Mouse (Mus musculus) liver, adult (tissue): ENCODE measurements around the gene Ndufa12.

ENCODE experiments used
- GATA4 ChIP-seq: IDR thresholded peaks from 2 replicates; pipeline ENCODE4 v1.6.1; 2014; ENCODE audit warnings: mild to moderate bottlenecking, low read length; ENCODE audit not compliant: insufficient replicate concordance

Ndufa12 gene

GRCm38 (mm10) chr10:94183199-94183598, 15.3 kb upstream of the Ndufa12 start:
- no peak for TF ChIP-seq GATA4

- TF ChIP-seq GATA4, result no peak
Measured at GRCm38 (mm10) chr10:94204973-94205372, 6.5 kb downstream of the Ndufa12 start.

DNA sequence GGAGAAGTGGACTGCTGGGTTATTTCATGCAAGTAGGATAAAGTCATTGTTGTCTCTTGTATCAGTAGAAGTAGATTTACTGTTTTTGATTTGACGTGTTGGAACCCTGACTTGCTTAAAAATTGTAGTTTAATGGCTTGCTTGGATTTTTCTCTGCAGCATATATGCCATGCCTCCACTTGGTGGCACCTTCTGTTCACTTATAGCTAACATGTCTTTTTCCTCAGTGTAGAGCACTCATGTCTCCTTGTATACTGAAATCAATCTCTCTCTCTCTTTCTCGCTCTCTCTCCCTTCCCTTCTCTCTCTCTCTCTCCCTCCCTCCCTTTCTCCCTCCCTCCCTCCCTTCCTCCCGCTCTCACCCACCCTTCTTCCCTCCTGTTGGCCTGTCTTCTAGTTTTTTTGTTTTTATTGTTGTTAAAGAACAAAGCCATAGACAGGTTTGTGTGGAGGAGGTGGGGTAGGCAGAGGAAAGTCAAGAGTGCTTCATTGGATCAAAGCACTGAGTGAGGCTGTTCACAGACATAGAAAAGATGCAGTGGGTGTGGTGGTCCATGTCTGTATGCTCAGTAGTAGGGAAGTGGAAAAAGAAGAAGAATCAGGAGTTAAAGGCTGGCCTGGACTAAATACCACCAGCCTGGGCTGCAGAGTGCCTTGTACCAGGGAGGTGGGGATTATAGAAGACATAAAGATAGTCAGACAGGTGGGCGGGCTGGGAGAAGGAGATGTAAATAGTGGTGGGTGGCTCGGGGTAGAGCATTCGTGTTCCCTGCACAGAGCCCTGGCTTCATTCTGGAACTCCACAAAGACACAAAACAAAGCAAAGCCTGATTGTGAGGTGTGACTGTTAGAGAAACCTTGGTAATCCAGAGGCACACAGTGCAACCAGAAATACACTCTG, 12.4 kb downstream of the Ndufa12 start:
- no peak for TF ChIP-seq GATA4

GRCm38 (mm10) chr10:94211725-94212124, 13.2 kb downstream of the Ndufa12 start:
- TF ChIP-seq GATA4, result no peak

- no peak for TF ChIP-seq GATA4
Measured at GRCm38 (mm10) chr10:94225026-94225750, 26.7 kb downstream of the Ndufa12 start.

- no peak for TF ChIP-seq GATA4
Measured at GRCm38 (mm10) chr10:94230172-94230981, 31.9 kb downstream of the Ndufa12 start.

DNA sequence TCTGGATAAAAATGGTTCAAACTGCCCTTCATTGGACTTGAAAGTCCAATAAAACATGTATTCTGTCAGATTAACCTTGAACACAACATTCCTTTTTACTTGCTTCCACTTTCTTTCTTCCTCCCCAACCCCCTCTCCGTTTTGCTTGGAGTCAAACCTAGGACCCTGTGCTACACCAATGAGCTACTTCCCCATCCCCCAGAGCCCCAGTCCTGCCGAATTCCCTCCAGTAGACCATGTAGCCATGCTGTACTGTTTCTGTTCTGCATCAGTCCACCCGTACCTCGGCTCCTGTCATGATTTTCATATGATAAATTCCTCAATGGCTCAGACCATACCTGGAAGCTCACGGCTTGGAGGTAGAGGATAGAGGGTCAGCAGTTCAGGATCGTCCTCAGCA, 32.5 kb downstream of the Ndufa12 start:
- no peak for TF ChIP-seq GATA4

GRCm38 (mm10) chr10:94235200-94235599, 36.7 kb downstream of the Ndufa12 start:
- TF ChIP-seq GATA4, result no peak

- TF ChIP-seq GATA4, result no peak
Measured at GRCm38 (mm10) chr10:94241346-94241745, 42.8 kb downstream of the Ndufa12 start.

- no peak for TF ChIP-seq GATA4
Measured at GRCm38 (mm10) chr10:94247748-94248349, 49.3 kb downstream of the Ndufa12 start.

DNA sequence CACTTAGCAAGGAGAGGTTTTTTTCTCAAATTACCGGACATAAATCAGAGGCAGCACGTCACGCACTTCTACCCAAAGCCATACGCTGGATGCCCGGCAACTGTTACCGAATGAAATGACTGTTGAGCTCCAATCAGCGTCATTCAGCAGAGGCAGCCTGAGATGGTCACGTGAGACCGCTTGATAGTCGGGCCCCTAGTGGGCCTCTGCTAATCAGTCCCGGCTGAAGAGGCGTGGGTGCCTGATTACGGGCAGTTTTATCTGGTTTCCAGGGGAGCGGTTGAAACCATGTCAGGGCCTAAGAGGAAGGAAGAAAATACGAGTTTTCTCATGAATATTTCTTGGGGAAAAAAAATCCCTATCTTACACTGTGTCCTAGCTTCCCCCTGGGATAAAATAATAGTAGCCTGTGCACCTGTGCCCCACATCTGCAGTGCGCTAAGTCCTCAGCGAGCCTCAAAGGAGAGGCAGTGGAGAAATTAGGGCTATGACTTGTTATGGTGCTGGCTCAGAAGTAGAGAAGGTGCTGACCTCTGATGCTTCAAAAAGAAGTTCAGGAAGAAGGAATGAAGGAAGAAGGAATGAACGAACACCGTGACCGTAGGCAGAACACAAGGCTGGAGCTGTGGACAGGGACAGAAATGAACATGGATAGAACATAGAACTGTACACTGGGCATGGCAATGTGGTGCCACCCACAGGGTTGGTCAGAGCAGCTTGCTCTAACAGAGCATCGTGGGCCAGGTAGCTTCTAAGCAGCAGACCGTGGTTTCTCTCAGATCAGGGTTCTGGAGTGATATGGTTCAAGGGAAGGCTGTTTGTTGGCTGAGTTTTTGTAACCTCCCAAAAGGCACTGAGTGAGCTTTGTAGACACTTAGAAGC, 51.3 kb downstream of the Ndufa12 start:
- no peak for TF ChIP-seq GATA4

DNA sequence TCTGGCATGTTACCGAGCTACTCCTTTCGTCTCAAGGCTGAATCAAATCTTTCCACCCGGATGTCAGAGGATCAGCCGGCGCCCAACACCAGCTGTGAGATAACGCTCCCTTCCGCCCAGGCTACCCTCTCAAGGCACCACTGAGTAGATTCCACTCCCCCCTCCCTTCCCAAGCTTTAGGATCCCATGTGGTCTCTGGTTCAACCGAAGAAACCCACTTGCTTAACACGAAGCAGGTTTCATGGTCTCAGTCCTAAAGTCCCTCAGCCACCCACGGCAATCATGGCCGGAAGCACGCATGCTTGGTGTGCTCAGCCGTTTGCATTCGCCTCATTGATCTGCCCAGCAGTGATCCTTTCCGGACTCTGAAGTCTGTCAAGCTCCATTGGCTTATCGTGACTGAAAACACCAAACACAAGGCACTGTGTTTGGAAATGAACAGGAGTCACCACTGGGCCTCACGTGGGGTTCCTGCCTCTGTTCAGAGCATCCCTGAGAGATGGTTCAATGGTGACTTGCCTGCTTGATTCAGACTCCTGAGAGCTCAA, 54.8 kb downstream of the Ndufa12 start:
- TF ChIP-seq GATA4, result no peak

- no peak for TF ChIP-seq GATA4
Measured at GRCm38 (mm10) chr10:94254766-94255165, 56.2 kb downstream of the Ndufa12 start.

GRCm38 (mm10) chr10:94255744-94256143, 57.2 kb downstream of the Ndufa12 start:
- TF ChIP-seq GATA4, result no peak

- TF ChIP-seq GATA4, result no peak
Measured at GRCm38 (mm10) chr10:94256518-94256917, 58.0 kb downstream of the Ndufa12 start.
